Mouse (Mus musculus) spleen, embryonic (tissue): ENCODE data around the gene Atp2a3.

Experiments used
- CTCF ChIA-PET: fragments of 350-600 bp; sonication (Branson Sonifier 250); formaldehyde crosslinking; loops from one replicate; lab custom pipeline; 2022; lab: Charles Lee

The Atp2a3 gene

DNA sequence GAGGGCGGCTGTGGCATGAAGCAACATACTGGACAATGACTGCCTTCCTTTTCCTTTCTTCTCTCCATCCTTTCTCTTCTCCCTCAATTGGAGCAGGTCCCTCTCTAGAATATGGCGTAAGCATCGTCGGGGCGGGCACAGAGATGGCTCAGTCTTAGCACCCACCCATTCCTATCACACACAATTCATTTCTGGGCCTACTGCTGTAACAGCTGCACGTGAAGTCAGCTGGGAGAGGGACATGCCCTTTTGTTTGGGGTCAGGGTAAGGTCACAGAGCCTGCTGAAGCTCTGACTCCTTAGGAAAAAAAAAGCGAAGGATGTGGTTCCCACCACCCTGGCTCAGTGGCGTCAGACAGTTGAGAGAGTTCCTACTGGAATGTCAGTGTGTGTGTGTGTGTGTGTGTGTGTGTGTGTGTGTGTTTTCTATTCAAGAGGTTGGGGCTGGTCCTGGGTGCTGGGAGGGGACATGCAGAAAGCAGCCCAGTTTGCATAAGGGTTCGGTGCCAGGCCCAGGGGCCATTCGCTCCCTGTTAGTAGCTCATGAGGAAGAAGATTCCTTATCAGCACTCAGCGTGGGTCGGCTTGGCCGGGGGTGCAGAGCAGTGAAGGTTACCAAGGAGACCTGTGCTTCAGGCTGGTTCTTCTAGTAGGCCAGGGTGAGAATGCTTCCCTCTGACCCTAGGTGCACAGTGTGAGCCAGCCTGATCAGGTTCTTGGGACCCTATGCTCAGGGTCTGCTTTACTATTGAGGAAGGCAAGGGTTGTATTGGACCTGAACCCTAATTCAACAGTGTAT is 36.8 kb downstream of the Atp2a3 start:
- CTCF ChIA-PET, result interaction anchor here (0.6 kb wide), 1 partner anchor 22 kb away, joined by 4 read pairs; no protein-coding TSS in a partner anchor

DNA sequence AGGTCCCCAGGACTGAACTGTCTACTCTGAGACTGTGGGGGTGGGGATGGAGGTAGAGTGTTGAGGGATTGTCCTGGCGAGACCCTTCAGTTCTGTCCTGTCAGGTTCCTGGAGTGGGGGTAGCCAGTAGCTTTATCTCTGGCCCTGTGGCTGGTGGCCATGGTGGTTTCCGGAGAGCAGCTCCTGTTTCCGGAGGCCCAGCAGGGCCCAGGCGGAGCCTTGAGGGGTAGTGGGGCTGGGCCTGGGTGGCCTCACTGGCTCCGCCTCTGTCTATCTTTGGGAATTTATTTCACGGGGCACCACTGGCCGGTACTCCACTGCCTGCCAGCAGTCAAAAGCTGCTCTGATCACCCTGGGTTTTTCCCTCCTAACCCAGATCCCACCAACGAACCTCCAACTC is 37.8 kb downstream of the Atp2a3 start, which contains the start of gene P2rx1:
P2rx1 (plus strand) TSS at position 333 of the 400 bp plus-strand sequence.
- CTCF ChIA-PET, result interaction anchor here (0.6 kb wide), 1 partner anchor 123 kb away, joined by 3 read pairs; no protein-coding TSS in a partner anchor

DNA sequence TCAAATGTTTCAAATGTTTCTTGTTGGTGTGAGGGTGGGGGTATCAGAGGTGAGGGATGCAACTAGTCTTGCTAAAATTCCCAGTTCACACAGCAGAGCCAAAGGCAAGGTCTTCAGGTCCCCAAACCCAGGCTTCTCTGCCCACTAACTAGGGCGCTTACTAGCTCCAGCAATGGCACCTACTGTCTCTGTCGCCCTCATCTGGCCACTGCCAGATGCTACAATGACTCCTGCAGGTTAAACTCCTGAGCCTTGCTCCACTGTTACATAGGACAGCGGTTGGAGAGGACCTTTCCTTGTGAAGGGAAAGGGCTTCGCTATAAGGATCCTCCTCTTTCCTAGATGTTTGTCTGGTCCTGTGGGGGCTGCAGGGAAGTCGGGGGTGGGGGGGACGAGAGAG is 40.1 kb downstream of the Atp2a3 start:
- CTCF ChIA-PET, result interaction anchor here (1.0 kb wide), 1 partner anchor 15 kb away, joined by 3 read pairs; no protein-coding TSS in a partner anchor

DNA sequence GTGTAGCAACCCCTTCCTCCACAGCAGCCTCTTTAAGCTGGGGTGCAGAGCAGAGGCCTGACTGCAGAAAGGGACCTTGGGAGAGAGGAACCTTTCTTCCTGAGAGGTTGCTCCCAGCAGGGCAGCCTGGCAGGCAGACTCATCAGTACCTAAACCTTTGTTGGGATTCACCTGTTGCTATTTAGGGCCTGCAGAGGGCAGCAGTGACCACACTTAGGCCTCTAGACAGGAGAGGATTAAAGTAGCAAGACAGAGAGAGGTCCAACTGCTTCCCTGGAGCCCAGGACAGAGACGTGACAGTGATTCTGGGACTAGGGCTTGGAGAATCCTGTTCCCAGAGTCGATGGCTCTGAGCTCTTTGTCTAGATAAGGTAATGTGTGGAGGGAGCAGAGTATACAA is 45.4 kb downstream of the Atp2a3 start:
- CTCF ChIA-PET, result interaction anchor here (0.9 to 3.2 kb wide), 4 partner anchors 11 to 42 kb away, joined by 3 to 23 read pairs (median 6); no protein-coding TSS in a partner anchor

DNA sequence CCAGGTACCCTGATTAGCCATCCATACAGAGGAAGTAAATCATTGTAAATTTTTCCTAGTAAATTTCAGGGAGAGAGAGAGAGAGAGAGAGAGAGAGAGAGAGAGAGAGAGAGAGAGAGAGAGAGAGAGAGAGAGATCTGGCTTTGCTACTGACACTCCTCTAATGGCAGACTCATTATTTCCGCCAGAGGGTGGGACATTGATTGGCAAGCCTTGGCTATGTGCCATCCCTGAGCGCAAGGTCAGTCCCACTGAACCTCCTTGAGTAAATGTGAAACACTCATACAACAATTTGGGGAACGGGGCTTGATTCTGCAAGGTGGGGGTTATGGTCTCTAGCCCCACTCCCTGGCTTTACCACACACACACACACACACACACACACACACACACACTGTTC is 46.1 kb downstream of the Atp2a3 start:
- CTCF ChIA-PET, result interaction anchor here (0.6 to 3.2 kb wide), 7 partner anchors 8 to 42 kb away, joined by 3 to 23 read pairs (median 4); no protein-coding TSS in a partner anchor

- CTCF ChIA-PET, result interaction anchor here (0.5 to 3.2 kb wide), 6 partner anchors 20 to 129 kb away, joined by 3 to 23 read pairs (median 6); no protein-coding TSS in a partner anchor
Measured at GRCm38 (mm10) chr11:73007698-73008481, 46.9 kb downstream of the Atp2a3 start.

DNA sequence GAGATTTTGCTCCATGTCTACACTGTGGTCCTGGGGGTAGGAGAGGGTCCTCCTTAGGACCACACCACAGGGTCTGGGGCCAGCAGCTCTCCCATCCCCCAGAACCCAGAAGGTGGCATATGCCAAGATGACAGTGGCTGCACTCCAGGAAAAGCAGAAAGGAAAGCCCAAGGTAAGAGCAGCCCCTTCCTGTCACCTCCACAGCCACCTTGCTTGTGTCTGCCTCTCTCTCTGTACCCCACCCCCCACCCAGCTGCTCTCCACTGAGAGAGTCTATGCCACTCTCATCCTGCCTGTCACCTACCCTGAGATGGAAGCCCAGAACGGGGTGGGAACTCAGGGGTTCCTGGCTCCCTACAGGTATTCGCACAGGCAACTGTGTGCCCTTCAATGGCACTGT is 47.9 kb downstream of the Atp2a3 start:
- CTCF ChIA-PET, result interaction anchor here (0.6 to 3.2 kb wide), 3 partner anchors 31 to 476 kb away, joined by 4 to 23 read pairs (median 4); no protein-coding TSS in a partner anchor

- CTCF ChIA-PET, result interaction anchor here (0.6 to 1.2 kb wide), 3 partner anchors 90 to 477 kb away, joined by 3 to 4 read pairs (median 4); no protein-coding TSS in a partner anchor
Measured at GRCm38 (mm10) chr11:73009531-73010274, 48.7 kb downstream of the Atp2a3 start.

DNA sequence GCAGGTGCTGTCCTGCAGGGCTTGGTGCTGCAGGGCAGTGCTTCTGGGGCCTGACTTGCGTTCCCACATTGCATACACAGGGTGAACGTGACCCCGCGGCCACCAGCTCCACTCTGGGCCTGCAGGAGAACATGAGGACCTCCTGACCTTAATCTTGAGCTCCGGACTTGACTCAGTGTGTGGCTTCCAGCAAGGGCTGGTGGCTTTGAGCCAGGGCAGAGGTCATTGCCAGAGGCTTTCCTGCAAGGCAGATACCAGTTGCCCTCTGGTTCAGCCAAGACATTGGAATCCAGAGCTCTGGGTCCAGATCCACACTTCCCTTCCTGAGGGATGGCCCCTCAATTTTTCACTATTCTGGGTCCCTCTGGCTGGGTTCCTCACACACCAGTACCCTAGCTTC is 53.0 kb downstream of the Atp2a3 start:
- CTCF ChIA-PET, result interaction anchor here (0.5 kb wide), 2 partner anchors 9 to 70 kb away, joined by 4 read pairs; no protein-coding TSS in a partner anchor

DNA sequence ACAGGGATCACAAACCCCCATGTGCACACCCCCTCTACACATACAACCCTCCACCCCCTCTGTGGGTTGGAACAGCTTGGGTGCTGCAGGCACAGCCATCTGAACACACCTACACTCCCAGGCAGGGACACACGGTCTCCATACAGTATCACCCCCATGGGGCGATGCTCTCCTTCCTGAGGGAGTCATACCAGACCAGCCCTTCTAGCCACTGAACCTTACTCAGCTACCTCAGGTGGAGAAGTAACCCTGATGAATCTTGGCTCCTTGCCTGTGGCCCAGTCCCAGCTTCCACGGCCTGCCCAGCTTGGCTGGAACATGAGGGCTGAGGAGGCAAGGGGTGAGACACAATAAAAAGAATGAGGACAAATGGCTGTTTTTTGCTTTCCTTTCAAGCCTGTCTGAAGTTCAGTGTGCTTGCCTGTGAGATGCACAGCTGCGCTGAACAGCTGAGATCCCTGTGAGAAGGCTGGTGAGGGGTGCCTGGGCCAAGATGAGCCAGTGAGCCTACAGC is 53.9 kb downstream of the Atp2a3 start:
- CTCF ChIA-PET, result interaction anchor here (1.4 kb wide), 1 partner anchor 8 kb away, joined by 4 read pairs; no protein-coding TSS in a partner anchor

DNA sequence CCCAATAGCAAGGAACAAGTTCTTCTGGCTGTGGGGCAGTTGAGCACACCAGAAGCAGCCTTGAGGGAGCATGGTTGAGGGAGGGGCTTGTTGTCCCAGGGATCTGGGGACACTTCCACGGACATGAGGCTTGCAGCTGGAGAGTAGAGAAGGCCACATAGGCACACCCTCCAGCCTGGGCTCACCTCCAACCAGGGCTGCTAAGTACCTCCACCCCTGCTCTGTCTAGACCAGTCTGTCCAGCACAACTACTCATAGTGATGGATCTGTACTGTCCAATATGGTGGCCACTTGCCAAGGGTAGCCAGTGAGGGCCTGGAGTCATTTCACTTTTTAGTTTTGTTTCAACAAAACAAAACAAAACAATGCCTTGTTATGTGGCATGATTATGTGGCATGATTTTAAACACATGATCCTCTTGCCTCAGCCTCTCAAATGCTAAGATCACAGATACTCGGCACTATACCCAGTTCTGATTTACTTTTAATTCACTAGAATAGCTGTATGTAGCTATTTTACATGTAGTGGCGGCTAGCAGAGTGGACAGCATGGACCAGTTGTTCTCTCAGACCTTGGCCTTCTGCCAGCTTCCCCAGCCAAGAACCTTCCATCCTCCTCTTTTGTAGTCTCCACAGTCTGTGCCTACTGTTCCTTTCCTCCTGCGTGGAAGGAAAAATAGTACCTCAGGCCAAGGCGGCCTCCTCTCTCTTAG is 54.6 kb downstream of the Atp2a3 start:
- CTCF ChIA-PET, result interaction anchor here (1.4 kb wide), 1 partner anchor 9 kb away, joined by 4 read pairs; no protein-coding TSS in a partner anchor

DNA sequence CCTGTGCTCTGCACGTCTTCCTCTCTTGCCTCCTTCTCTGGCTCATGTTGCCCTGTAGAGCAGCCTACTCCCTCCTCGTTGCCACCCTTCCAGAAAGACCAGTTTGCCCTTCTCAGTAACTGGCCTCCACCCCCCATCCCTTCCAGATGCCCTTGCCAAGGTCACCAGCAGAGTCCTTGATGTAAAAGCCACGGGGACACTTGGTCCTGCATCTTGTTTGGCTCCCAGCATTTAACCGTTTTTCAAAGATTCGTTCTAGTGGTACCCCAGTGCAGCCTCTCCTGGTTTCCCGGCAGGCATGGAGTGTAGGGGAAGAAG is 55.1 kb downstream of the Atp2a3 start:
- CTCF ChIA-PET, result no interaction called here

DNA sequence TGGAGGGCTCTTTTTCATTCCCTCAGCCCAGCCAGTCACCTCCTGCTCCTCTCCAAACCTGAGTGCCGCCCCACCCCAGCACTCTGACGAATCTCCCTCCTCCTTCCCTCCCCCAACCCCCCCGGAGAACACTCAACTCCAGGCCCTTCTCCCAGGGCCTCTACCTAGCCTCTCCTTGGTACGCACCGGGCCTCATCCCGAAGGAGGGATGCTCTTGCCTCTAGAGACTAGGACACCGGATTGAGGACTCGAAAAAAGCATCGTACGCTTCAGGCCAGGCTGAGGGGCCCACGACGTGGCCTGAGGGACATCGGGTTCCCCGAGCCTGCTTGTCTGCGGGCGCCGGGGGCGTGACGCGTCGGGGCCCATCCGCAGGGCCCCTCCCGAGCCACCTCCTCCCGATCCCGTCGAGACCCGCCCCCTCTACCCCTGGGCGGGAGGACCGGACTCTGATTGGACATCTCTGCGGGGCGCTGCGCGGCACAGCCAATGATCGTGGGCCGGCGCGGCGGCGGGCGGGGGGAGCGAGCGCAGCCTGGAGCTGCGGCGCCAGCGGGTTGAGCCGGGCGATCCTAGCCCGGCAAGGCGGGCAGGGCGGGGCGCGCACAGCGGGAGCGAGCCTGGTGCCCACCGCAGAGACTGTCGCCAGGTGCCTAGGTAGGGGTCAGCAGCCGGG is 57.6 kb downstream of the Atp2a3 start, which contains the start of gene Camkk1:
Camkk1 (plus strand) TSS at position 538 of the 676 bp plus-strand sequence.
- CTCF ChIA-PET, result interaction anchor here (1.5 kb wide), 1 partner anchor 12 kb away, joined by 3 read pairs; no protein-coding TSS in a partner anchor

GRCm38 (mm10) chr11:73019147-73019795 is 58.3 kb downstream of the Atp2a3 start:
- CTCF ChIA-PET, result interaction anchor here (0.6 kb wide), 2 partner anchors 13 to 22 kb away, joined by 4 to 6 read pairs; no protein-coding TSS in a partner anchor

DNA sequence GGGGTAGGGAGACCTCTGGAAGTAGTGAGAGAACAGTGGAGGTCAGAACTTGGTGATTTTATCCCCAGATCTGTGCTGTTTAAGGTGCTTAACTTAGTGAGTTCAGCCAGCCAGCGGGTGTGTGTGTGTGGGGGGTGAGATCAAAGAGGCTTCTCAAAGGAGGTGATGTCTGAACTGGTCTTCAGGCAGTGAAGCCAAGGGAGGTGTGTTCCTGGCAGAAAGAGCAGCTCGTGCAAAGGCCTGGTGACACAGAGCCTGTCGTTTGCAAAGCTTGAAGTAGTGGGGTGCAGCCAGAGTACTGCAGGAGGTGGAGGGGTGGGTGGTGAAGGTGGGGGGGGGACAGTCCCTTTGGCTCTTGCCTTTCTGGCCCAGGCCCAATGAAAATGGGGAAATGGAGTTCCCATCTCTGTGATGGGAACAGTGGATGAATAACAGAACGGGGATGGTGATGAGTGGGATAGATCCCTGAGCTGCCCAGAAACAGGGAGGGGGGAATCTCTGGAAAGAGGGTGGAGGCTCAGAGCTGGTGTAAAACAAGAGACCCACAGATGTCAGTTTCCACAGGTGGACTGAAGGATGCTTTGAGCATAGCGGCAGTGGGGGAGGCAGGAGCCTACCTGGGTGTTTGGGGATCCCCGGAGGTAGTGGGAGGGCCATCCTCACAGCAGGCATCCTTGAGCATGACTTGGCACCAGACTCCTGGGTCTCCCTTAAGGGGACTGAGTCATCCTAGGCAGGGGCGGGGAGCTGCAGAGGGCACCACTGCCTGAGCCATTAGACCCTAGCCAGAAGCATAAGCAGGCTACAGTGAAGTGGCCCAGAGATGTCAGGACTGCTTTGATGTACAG is 60.2 kb downstream of the Atp2a3 start:
- CTCF ChIA-PET, result interaction anchor here (0.7 kb wide), 1 partner anchor 15 kb away, joined by 3 read pairs; no protein-coding TSS in a partner anchor

- CTCF ChIA-PET, result interaction anchor here (1.0 kb wide), 1 partner anchor 25 kb away, joined by 4 read pairs; no protein-coding TSS in a partner anchor
Measured at GRCm38 (mm10) chr11:73023099-73023498, 62.1 kb downstream of the Atp2a3 start.

DNA sequence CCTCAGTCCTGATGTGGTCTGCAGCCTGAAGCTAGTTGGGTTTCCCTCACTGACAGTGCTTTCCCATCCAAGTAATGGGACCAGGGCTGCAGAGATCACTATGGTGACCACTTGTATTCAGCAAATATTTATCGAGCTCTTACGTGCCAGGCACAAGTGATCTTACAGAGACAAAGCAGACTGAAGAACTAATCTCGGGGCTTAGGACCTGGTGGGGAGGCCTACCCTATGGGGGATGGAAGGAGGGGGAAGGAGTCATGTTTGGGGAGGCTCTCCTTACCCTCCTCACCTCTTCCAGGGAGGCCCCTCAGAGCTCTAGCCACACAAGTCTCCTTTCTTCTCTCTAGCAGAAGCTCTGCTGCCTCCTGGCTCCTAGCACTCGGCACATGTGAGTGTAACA is 62.9 kb downstream of the Atp2a3 start:
- CTCF ChIA-PET, result interaction anchor here (1.0 kb wide), 1 partner anchor 24 kb away, joined by 4 read pairs; no protein-coding TSS in a partner anchor
